Comparison of ENCODE assay signal across 7 mouse cellular contexts in the genomic region with DNA sequence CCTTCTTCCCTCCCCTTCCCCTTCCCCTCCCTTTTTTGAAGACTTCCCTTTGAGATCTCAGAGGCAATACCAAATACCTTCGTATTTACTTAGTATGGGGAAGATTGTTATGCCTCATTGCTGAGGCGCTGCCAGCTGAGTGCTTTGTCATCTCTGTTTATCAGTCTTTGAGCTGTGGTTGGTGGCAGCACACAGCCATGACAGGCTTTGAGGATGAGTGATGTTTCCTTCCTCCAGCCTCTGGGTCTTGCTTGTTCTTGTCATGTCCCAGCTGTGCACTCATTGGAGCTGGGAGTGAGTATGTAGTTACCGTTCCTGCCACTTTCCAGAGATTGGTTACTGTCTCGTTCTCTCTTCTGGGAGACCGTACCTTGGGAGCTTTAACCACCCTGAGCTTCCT. TPM values are rescaled to one million over a fixed set of nuclear protein-coding genes. Genes with fewer than 3 reads are reported as not detected.
DNase-seq lines count a peak whose midpoint lies in the region; ATAC-seq lines count a peak whose summit lies in the region.

No protein-coding gene starts in this region.

- intact Hi-C loops in left cerebral cortex, postnatal 14 days (cut with DNase I) = no loop called here

- DNase-seq in 416B (ENCODE audit: low read depth) = peak; percentile 90
- DNase-seq in CD4-positive helper T cell, adult 2 months (ENCODE audit: low read depth, low spot score) = peak; percentile 45
- peak; percentile 58 to 79 for DNase-seq in lung, postnatal 4 days
- DNase-seq in gastrocnemius, postnatal 4 days (ENCODE audit: low spot score in 2 of 2) = no peak
- DNase-seq in left cerebral cortex, postnatal 14 days (ENCODE audit: low spot score in 2 of 2) = no peak
- no peak for DNase-seq in cerebellum, postnatal 36 days

- peak; percentile 97 for ATAC-seq in erythroblast, adult 5-6 weeks (replicated peaks; ENCODE audit: low FRiP score, poor library complexity, severe bottlenecking)

RNA-seq across cellular contexts. Expression of gene Usp33, which starts 9.1 kb away (rescaled TPM):
- 55.0 and 59.6 TPM in 2 replicates for total RNA-seq in erythroblast, adult 5-6 weeks (2015; ENCODE audit: low replicate concordance)
- 145 and 182 TPM in 2 replicates for total RNA-seq in erythroblast, adult 5-6 weeks (2017; ENCODE audit: low replicate concordance)
- total RNA-seq in gastrocnemius, postnatal 4 days (2021) = 10 to 100 TPM; 29.9 to 32.3 TPM
- 100 to 1,000 TPM; 123 to 127 TPM for total RNA-seq in left cerebral cortex, postnatal 14 days (2021)

RNA-seq across cellular contexts. Expression of gene Miga1, which starts 15.2 kb away (rescaled TPM):
- total RNA-seq in erythroblast, adult 5-6 weeks (2015; ENCODE audit: low replicate concordance) = 3.3 and 5.0 TPM in 2 replicates
- total RNA-seq in erythroblast, adult 5-6 weeks (2017; ENCODE audit: low replicate concordance) = 2.1 and 6.3 TPM in 2 replicates
- 1 to 10 TPM; 8.4 TPM for total RNA-seq in gastrocnemius, postnatal 4 days (2021)
- total RNA-seq in left cerebral cortex, postnatal 14 days (2021) = 10 to 100 TPM; 82.3 to 83.2 TPM

RNA-seq across cellular contexts. Expression of gene Zzz3, which starts 39.9 kb away (rescaled TPM):
- total RNA-seq in erythroblast, adult 5-6 weeks (2015; ENCODE audit: low replicate concordance) = 12.1 and 16.9 TPM in 2 replicates
- 15.5 and 16.9 TPM in 2 replicates for total RNA-seq in erythroblast, adult 5-6 weeks (2017; ENCODE audit: low replicate concordance)
- total RNA-seq in gastrocnemius, postnatal 4 days (2021) = 10 to 100 TPM; 30.1 to 35.8 TPM
- total RNA-seq in left cerebral cortex, postnatal 14 days (2021) = 10 to 100 TPM; 29.3 to 30.8 TPM

Comparison
In these comparisons a context has a peak if more than half of its experiments do, and no peak if none do; other contexts are left out.
1. DNase-seq: peak in 416B (single experiment), CD4-positive helper T cell, adult 2 months (single experiment) and lung, postnatal 4 days (2 of 2); none in gastrocnemius, postnatal 4 days (0 of 2), left cerebral cortex, postnatal 14 days (0 of 2) and cerebellum, postnatal 36 days (0 of 2).
2. RNA of gene Miga1, which starts 15.2 kb away (total RNA-seq): 82.3 to 83.2 TPM in left cerebral cortex, postnatal 14 days; 8.4 TPM in gastrocnemius, postnatal 4 days and 2.1 to 6.3 TPM in erythroblast, adult 5-6 weeks; every median in the first group is over 4 times any median in the second.